Mouse (Mus musculus): ENCODE data around the gene Rab39b. TPM values are rescaled to one million over a fixed set of nuclear protein-coding genes. Genes with fewer than 3 reads are reported as not detected.

The Rab39b gene
- 1 to 10 TPM; 1.7 to 1.8 TPM for polyA plus RNA-seq (2017; shearing (Covaris generic))

GRCm38 (mm10) chrX:75577582-75578324 lies at the start of gene Rab39b:
Gene Rab39b (minus strand): TSS chrX:75578231.
- ATAC-seq, result peak; percentile 89

DNA sequence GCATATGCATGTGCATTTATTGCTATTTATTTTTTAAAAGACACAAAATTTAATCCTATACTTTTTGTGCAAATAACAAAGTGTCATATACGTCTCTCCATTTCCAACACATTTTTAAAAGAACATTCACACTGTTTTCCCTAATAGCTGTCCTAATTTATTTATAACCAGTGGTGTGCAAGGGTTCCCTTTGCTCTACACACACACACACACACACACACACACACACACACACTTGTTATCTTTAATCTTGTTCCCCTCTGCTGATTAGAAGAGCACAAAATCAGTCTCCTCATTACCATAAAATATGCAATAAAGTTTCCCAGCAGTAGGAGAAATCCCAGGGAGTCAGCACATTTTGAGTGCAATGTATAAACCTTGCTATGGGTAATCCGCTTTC lies 508 bp upstream of the Rab39b start:
- ATAC-seq, result no peak

Other genes starting within 250 kb of the Rab39b start
- 100 to 1,000 TPM in 1 of 2 experiments, 10 to 100 TPM in 1; 54.5 to 131 TPM for gene Fundc2, start 195.8 kb downstream of the Rab39b start, polyA plus RNA-seq (2017; shearing (Covaris generic))
- gene F8, start 195.6 kb downstream of the Rab39b start, polyA plus RNA-seq (2017; shearing (Covaris generic)), result under 1 TPM; 0.42 to 0.73 TPM
- 10 to 100 TPM; 18.4 to 20.1 TPM for gene Cmc4, start 161.6 kb downstream of the Rab39b start, polyA plus RNA-seq (2017; shearing (Covaris generic))
- 1 to 10 TPM; 6.9 to 8.5 TPM for gene Mtcp1, start 161.6 kb downstream of the Rab39b start, polyA plus RNA-seq (2017; shearing (Covaris generic))
- 10 to 100 TPM; 47.7 to 75.2 TPM for gene Brcc3, start 161.6 kb downstream of the Rab39b start, polyA plus RNA-seq (2017; shearing (Covaris generic))
- 100 to 1,000 TPM in 1 of 2 experiments, 10 to 100 TPM in 1; 98.7 to 111 TPM for gene Vbp1, start 63.9 kb downstream of the Rab39b start, polyA plus RNA-seq (2017; shearing (Covaris generic))